Mouse (Mus musculus): ENCODE measurements around the gene Selenbp2. TPM values are rescaled to one million over a fixed set of nuclear protein-coding genes. Genes with fewer than 3 reads are reported as not detected.
"Not testable (repeated sequence)": the region's sequence is repeated elsewhere in the genome, so short reads cannot be mapped to it uniquely, and the experiment has no call there.

The Selenbp2 gene
- total and polyA plus RNA-seq, 3 experiments = 35.7 to 67.0 TPM; not detected in 1

DNA sequence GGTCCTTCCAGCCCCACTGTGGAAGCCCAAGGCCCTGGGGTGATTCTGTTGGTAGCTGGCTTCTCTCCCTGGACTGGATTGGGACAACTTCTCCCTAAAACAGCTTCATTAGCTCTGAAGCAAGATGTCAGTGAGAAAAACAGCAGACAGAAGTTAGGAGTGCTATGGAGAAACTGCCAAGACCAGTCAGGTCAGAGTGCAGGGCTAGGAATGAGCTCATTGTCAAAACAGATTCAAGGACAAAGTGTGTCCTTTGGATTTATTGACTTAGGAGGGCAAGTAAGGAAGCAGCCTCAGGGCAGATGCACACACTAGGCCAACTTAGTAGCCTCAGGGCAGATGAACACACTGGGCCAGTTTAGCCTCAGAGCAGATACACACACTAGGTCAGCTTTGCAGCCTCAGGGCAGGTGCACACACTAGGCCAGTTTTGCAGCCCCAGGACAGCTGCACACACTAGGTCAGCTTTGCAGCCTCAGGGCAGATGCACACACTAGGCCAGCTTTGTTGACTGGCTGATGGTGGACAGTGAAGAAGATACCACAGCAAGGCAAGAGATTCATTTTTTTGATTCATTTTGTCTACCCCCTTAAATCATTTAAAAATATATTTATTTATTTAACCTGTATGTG lies 2.6 kb upstream of the Selenbp2 start:
- peaks cover 11 to 24% of the 10 kb centered on the region in 2 experiments for H3K4me1 ChIP-seq (ENCODE audit: control insufficient read depth in 1 of 2, insufficient read depth in 2 of 2, low read length in 2 of 2)
- DNase-seq (ENCODE audit: low read depth, low spot score) = no peak
- no peak overlapping the region for H3K4me3 ChIP-seq (ENCODE audit: control insufficient read depth in 1 of 2, insufficient read depth in 1 of 2, low read depth in 2 of 2, low read length in 2 of 2)
- no peaks in the 10 kb centered on the region for H3K9me3 ChIP-seq (replicated peaks; ENCODE audit: insufficient read depth, low read length)
- no peak for TF ChIP-seq MAZ (IDR thresholded peaks at IDR 0.05; ENCODE audit: low read depth, low read length)
- no peak for TF ChIP-seq CHD1 (IDR thresholded peaks at IDR 0.05; ENCODE audit: low read depth, low read length)
- TF ChIP-seq BHLHE40 (IDR thresholded peaks at IDR 0.05; ENCODE audit: borderline replicate concordance, low read depth, low read length) = no peak
- peak; percentile 53; the same call in 1 of the 2 replicates for TF ChIP-seq POLR2AphosphoS5 (IDR thresholded peaks at IDR 0.05; ENCODE audit: borderline replicate concordance, low read depth, low read length)
- TF ChIP-seq ZKSCAN1 (IDR thresholded peaks at IDR 0.05; ENCODE audit: low read depth, low read length) = peak; percentile 97
- H3K27me3 ChIP-seq (ENCODE audit: control insufficient read depth in 1 of 2, insufficient read depth in 2 of 2, low read length in 2 of 2) = no peaks in the 10 kb centered on the region
- H3K27ac ChIP-seq (ENCODE audit: control insufficient read depth, low read depth, low read length) = no peak overlapping the region
- no peaks in the 10 kb centered on the region for H3K79me2 ChIP-seq (ENCODE audit: control insufficient read depth, insufficient read depth, low read length, poor library complexity)
- no peak overlapping the region for H3K9ac ChIP-seq (ENCODE audit: control insufficient read depth, low read depth, low read length, poor library complexity, severe bottlenecking)
- peaks cover 0 to 11% of the 10 kb centered on the region in 2 experiments; a peak in 2 of 4 replicates for H3K36me3 ChIP-seq (ENCODE audit: control insufficient read depth in 1 of 2, insufficient read depth in 2 of 2, low read length in 2 of 2)

- not testable (repeated sequence) for H3K4me3 ChIP-seq (ENCODE audit: control insufficient read depth in 1 of 2, insufficient read depth in 1 of 2, low read depth in 2 of 2, low read length in 2 of 2); H3K36me3 ChIP-seq (ENCODE audit: control insufficient read depth in 1 of 2, insufficient read depth in 2 of 2, low read length in 2 of 2); H3K27me3 ChIP-seq (ENCODE audit: control insufficient read depth in 1 of 2, insufficient read depth in 2 of 2, low read length in 2 of 2); H3K27ac ChIP-seq (ENCODE audit: control insufficient read depth, low read depth, low read length); H3K9ac ChIP-seq (ENCODE audit: control insufficient read depth, low read depth, low read length, poor library complexity, severe bottlenecking); H3K79me2 ChIP-seq (ENCODE audit: control insufficient read depth, insufficient read depth, low read length, poor library complexity); H3K9me3 ChIP-seq (replicated peaks; ENCODE audit: insufficient read depth, low read length)
- peaks cover 9 to 23% of the 10 kb centered on the region in 2 experiments for H3K4me1 ChIP-seq (ENCODE audit: control insufficient read depth in 1 of 2, insufficient read depth in 2 of 2, low read length in 2 of 2)
- TF ChIP-seq BHLHE40 (IDR thresholded peaks at IDR 0.05; ENCODE audit: borderline replicate concordance, low read depth, low read length) (peak; percentile 76; the same call in 1 of the 2 replicates), USF1 (IDR thresholded peaks at IDR 0.05; ENCODE audit: low read depth, low read length) (peak; percentile 88), ZNF384 (IDR thresholded peaks at IDR 0.05; ENCODE audit: low read depth, low read length) (peak; percentile 77), GATA1 (IDR thresholded peaks at IDR 0.05; ENCODE audit: low read depth, low read length) (0 out of 2 replicates have a peak, but pooled peaks have one; percentile 33)
- DNase-seq (ENCODE audit: low read depth, low spot score) = peak; percentile 54
These were observed 1.7 kb upstream of the Selenbp2 start for GRCm38 (mm10) chr3:94691694-94692093.

DNA sequence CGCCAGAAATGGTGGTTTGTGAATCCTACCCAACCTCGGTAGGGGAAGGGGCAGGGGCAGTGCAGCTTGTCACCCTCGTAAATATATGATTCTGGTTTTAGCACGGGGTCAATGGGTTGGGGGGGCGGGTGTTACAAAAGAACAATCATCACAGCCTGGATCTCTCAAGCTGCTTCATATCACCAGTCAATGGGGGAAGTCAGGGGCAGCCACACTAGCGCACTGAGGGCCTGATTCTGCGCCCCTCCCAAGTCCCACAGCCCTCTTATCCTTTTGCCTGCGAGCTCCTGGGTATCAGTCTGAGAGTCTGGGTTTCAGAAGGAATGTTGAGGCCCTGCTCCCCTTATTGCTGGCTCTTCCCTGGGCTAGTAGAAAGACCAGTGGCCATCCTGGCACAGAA lies 518 bp downstream of the Selenbp2 start:
- H3K36me3 ChIP-seq (ENCODE audit: control insufficient read depth in 1 of 2, insufficient read depth in 2 of 2, low read length in 2 of 2); DNase-seq (ENCODE audit: low read depth, low spot score); H3K79me2 ChIP-seq (ENCODE audit: control insufficient read depth, insufficient read depth, low read length, poor library complexity); H3K27me3 ChIP-seq (ENCODE audit: control insufficient read depth in 1 of 2, insufficient read depth in 2 of 2, low read length in 2 of 2); H3K4me3 ChIP-seq (ENCODE audit: control insufficient read depth in 1 of 2, insufficient read depth in 1 of 2, low read depth in 2 of 2, low read length in 2 of 2); H3K9me3 ChIP-seq (replicated peaks; ENCODE audit: insufficient read depth, low read length); H3K27ac ChIP-seq (ENCODE audit: control insufficient read depth, low read depth, low read length); H3K9ac ChIP-seq (ENCODE audit: control insufficient read depth, low read depth, low read length, poor library complexity, severe bottlenecking): not testable (repeated sequence)
- peaks cover 3 to 15% of the 10 kb centered on the region in 2 experiments for H3K4me1 ChIP-seq (ENCODE audit: control insufficient read depth in 1 of 2, insufficient read depth in 2 of 2, low read length in 2 of 2)
